Comparison of ENCODE assay signal across 26 mouse cellular contexts in genomic region chr5:138258542-138258941, GRCm38 (mm10). TPM values are rescaled to one million over a fixed set of nuclear protein-coding genes. Genes with fewer than 3 reads are reported as not detected.
DNase-seq lines count a peak whose midpoint lies in the region; ATAC-seq lines count a peak whose summit lies in the region.
"Had no signal": no experiment of that assay in that cellular context is flagged by ENCODE, and none has a peak within 500 bp of the region (broad histone marks: within the 10 kb centered on the region; RNA-seq: fewer than 3 reads in every experiment).

No protein-coding gene starts in this region.

- peak; percentile 27 for DNase-seq in cerebellum, adult 9-11 months
- no peak for DNase-seq in cerebellum, postnatal 25 days
- DNase-seq in layer of hippocampus, adult 9-11 months: peak; percentile 56
- DNase-seq in layer of hippocampus, adult 18-20 months (ENCODE audit: low spot score in 2 of 2): no peak
- peak; percentile 36 for DNase-seq in adrenal gland, postnatal 10 days
- no peak for DNase-seq in lung, postnatal 10 days
- DNase-seq in lung, adult 18-20 months: no peak
- DNase-seq: cerebellum, adult 11 months; kidney, adult 9 months; kidney, postnatal 4 days; layer of hippocampus, postnatal 36 days; midbrain, embryonic 14.5 days; right cerebral cortex, adult 18-20 months; thymus, postnatal 14 days had no signal

- no peaks in the 10 kb centered on the region for H3K9me3 ChIP-seq in liver, embryonic 15.5 days (replicated peaks)
- H3K9me3 ChIP-seq: forebrain, embryonic 10.5 days; limb, embryonic 15.5 days; megakaryocyte, embryonic 14.5 days; neural tube, embryonic 13.5 days had no signal

- no peaks in the 10 kb centered on the region for H3K27me3 ChIP-seq in liver, embryonic 15.5 days
- H3K27me3 ChIP-seq: limb, embryonic 15.5 days; megakaryocyte, embryonic 14.5 days; neural tube, embryonic 13.5 days had no signal

- peaks cover 85% of the 10 kb centered on the region for H3K4me1 ChIP-seq in liver, embryonic 15.5 days (replicated peaks)

- H3K27ac ChIP-seq in liver, embryonic 15.5 days (replicated peaks): 0 out of 2 replicates have a peak overlapping the region, but pooled peaks have one; percentile 24
- H3K27ac ChIP-seq: forebrain, embryonic 10.5 days; hindbrain, embryonic 14.5 days; limb, embryonic 15.5 days; neural tube, embryonic 13.5 days had no signal

- WGBS in liver, embryonic 15.5 days (ENCODE audit: insufficient replicate concordance): 71% methylated on average over 6 of the region's 6 CpGs

- peak overlapping the region; percentile 6 for H3K4me2 ChIP-seq in liver, embryonic 15.5 days
- H3K4me2 ChIP-seq: hindbrain, embryonic 14.5 days; limb, embryonic 15.5 days; neural tube, embryonic 13.5 days had no signal

- peaks cover 37% of the 10 kb centered on the region for H3K36me3 ChIP-seq in liver, embryonic 15.5 days (replicated peaks)

- no peak for ATAC-seq in liver, embryonic 15.5 days (ENCODE audit: insufficient read depth)
- ATAC-seq: lung, postnatal 0 days had no signal

- no peak overlapping the region for H3K9ac ChIP-seq in liver, embryonic 15.5 days
- H3K9ac ChIP-seq: hindbrain, embryonic 14.5 days; limb, embryonic 15.5 days; neural tube, embryonic 13.5 days had no signal

- no peak overlapping the region for H3K4me3 ChIP-seq in liver, embryonic 15.5 days (replicated peaks)
- H3K4me3 ChIP-seq: forebrain, embryonic 10.5 days; limb, embryonic 15.5 days; megakaryocyte, embryonic 14.5 days; neural tube, embryonic 13.5 days had no signal

RNA-seq across cellular contexts. Expression of gene Lamtor4, which starts 3.3 kb away (rescaled TPM):
- 10 to 100 TPM; 54.4 to 55.9 TPM for total RNA-seq in layer of hippocampus, adult 18-20 months (2021)
- total RNA-seq in adrenal gland, postnatal 10 days (2021): 10 to 100 TPM; 67.1 to 74.8 TPM
- polyA plus RNA-seq in liver, embryonic 15.5 days (2015; fragmentation: Nextera tagmentation; extraction: Ambion mirVana): 35.3 and 36.0 TPM in 2 replicates

RNA-seq across cellular contexts. Expression of gene BC037034, which starts 5.3 kb away (rescaled TPM):
- total RNA-seq in layer of hippocampus, adult 18-20 months (2021): 10 to 100 TPM; 72.5 to 73.6 TPM
- total RNA-seq in adrenal gland, postnatal 10 days (2021): 10 to 100 TPM; 17.1 to 20.6 TPM
- polyA plus RNA-seq in liver, embryonic 15.5 days (2015; fragmentation: Nextera tagmentation; extraction: Ambion mirVana): 2.5 and 3.6 TPM in 2 replicates

RNA-seq across cellular contexts. Expression of gene Gal3st4, which starts 14.1 kb away (rescaled TPM):
- total RNA-seq in layer of hippocampus, adult 18-20 months (2021): 1 to 10 TPM; 3.6 to 4.1 TPM
- under 1 TPM; 0.15 to 0.54 TPM for total RNA-seq in adrenal gland, postnatal 10 days (2021)
- 0.07 and 0.26 TPM in 2 replicates for polyA plus RNA-seq in liver, embryonic 15.5 days (2015; fragmentation: Nextera tagmentation; extraction: Ambion mirVana)

RNA-seq across cellular contexts. Expression of gene Gm43720, which starts 21.2 kb away (rescaled TPM):
- not detected for total RNA-seq in layer of hippocampus, adult 18-20 months (2021)
- under 1 TPM in 1 of 2 experiments, not detected in 1; 0.03 TPM for total RNA-seq in adrenal gland, postnatal 10 days (2021)
- not detected in 2 replicates for polyA plus RNA-seq in liver, embryonic 15.5 days (2015; fragmentation: Nextera tagmentation; extraction: Ambion mirVana)
- total RNA-seq: gastrocnemius, adult 18-20 months; layer of hippocampus, postnatal 36 days; left cerebral cortex, postnatal 14 days had no signal
- polyA plus RNA-seq: C2C12; midbrain, embryonic 14.5 days; neural tube, embryonic 13.5 days; small intestine, adult 2 months; testis, adult 2 months had no signal

RNA-seq across cellular contexts. Expression of gene Gpc2, which starts 21.3 kb away (rescaled TPM):
- 1 to 10 TPM; 1.2 to 1.5 TPM for total RNA-seq in layer of hippocampus, adult 18-20 months (2021)
- total RNA-seq in adrenal gland, postnatal 10 days (2021): 1 to 10 TPM in 1 of 2 experiments, under 1 TPM in 1; 0.96 to 2.0 TPM
- 0.45 and 0.62 TPM in 2 replicates for polyA plus RNA-seq in liver, embryonic 15.5 days (2015; fragmentation: Nextera tagmentation; extraction: Ambion mirVana)
- total RNA-seq: gastrocnemius, adult 18-20 months had no signal

Comparison
In these comparisons a context has a peak if more than half of its experiments do, and no peak if none do; other contexts are left out.
1. DNase-seq: peak in cerebellum, adult 9-11 months (single experiment), layer of hippocampus, adult 9-11 months (single experiment) and adrenal gland, postnatal 10 days (single experiment); none in cerebellum, postnatal 25 days (0 of 2), layer of hippocampus, adult 18-20 months (0 of 2), lung, postnatal 10 days (single experiment) and lung, adult 18-20 months (0 of 2).